ENCODE assay signal across 8 mouse cellular contexts in genomic region chr16:33696811-33697575, GRCm38 (mm10). TPM values are rescaled to one million over a fixed set of nuclear protein-coding genes. Genes with fewer than 3 reads are reported as not detected.
DNase-seq lines count a peak whose midpoint lies in the region; ATAC-seq and TF ChIP-seq lines count a peak whose summit lies in the region.

No protein-coding gene starts in this region.

- no peak overlapping the region for H3K4me3 ChIP-seq in layer of hippocampus, adult 2 months
- H3K4me3 ChIP-seq in heart, embryonic 11.5 days (ENCODE audit: low read depth, low read length) = no peak overlapping the region
- no peak overlapping the region for H3K4me3 ChIP-seq in kidney, embryonic 14.5 days (ENCODE audit: low read length)
- H3K4me3 ChIP-seq in midbrain, embryonic 12.5 days = no peak overlapping the region

- DNase-seq in layer of hippocampus, adult 2 months (ENCODE audit: low spot score in 2 of 2) = no peak
- no peak for DNase-seq in layer of hippocampus, adult 11-12 months (ENCODE audit: low spot score)
- peak; percentile 75 for DNase-seq in cerebellum, adult 9-11 months
- DNase-seq in spleen, adult 18-20 months = no peak
- DNase-seq in urinary bladder, adult 18-20 months (ENCODE audit: low spot score in 2 of 2) = no peak

- H3K4me1 ChIP-seq in heart, embryonic 11.5 days (ENCODE audit: control insufficient read depth, insufficient read depth, low read length) = peaks cover 28% of the 10 kb centered on the region
- peaks cover 17% of the 10 kb centered on the region; the same call in 1 of the 2 replicates for H3K4me1 ChIP-seq in kidney, embryonic 14.5 days (ENCODE audit: control insufficient read depth, insufficient read depth, low read length)
- peaks cover 65% of the 10 kb centered on the region for H3K4me1 ChIP-seq in midbrain, embryonic 12.5 days

- 68% methylated on average over 13 of the region's 13 CpGs for WGBS in heart, embryonic 11.5 days (ENCODE audit: insufficient replicate concordance)
- WGBS in kidney, embryonic 14.5 days = 67% methylated on average over 13 of the region's 13 CpGs
- 69% methylated on average over 13 of the region's 13 CpGs for WGBS in midbrain, embryonic 12.5 days

- H3K27me3 ChIP-seq in heart, embryonic 11.5 days (ENCODE audit: control insufficient read depth, insufficient read depth, low read length) = no peaks in the 10 kb centered on the region
- H3K27me3 ChIP-seq in kidney, embryonic 14.5 days (ENCODE audit: control insufficient read depth, insufficient read depth, low read length) = no peaks in the 10 kb centered on the region
- no peaks in the 10 kb centered on the region for H3K27me3 ChIP-seq in midbrain, embryonic 12.5 days

- H3K4me2 ChIP-seq in heart, embryonic 11.5 days = no peak overlapping the region
- no peak overlapping the region for H3K4me2 ChIP-seq in kidney, embryonic 14.5 days (replicated peaks; ENCODE audit: low read depth, low read length)
- no peak overlapping the region for H3K4me2 ChIP-seq in midbrain, embryonic 12.5 days (replicated peaks)

- no peak for TF ChIP-seq CTCF in layer of hippocampus, adult 2 months (conservative IDR thresholded peaks at IDR 0.05)

- ATAC-seq in heart, embryonic 11.5 days (replicated peaks; ENCODE audit: insufficient number of reproducible peaks, low FRiP score, low TSS enrichment) = 0 out of 2 replicates have a peak, but pooled peaks have one; percentile 25
- no peak for ATAC-seq in kidney, embryonic 14.5 days (ENCODE audit: low FRiP score, low TSS enrichment)
- no peak for ATAC-seq in midbrain, embryonic 12.5 days (ENCODE audit: low FRiP score, low read depth)

- 0 out of 2 replicates have a peak, but pooled peaks cover 2% of the 10 kb centered on the region for H3K36me3 ChIP-seq in heart, embryonic 11.5 days (ENCODE audit: control insufficient read depth, insufficient read depth, low read length)
- H3K36me3 ChIP-seq in kidney, embryonic 14.5 days (ENCODE audit: control insufficient read depth, insufficient read depth, low read length) = no peaks in the 10 kb centered on the region
- H3K36me3 ChIP-seq in midbrain, embryonic 12.5 days = peaks cover 7% of the 10 kb centered on the region; the same call in 1 of the 2 replicates

- H3K9me3 ChIP-seq in heart, embryonic 11.5 days (replicated peaks; ENCODE audit: control insufficient read depth, low read length) = no peaks in the 10 kb centered on the region
- H3K9me3 ChIP-seq in kidney, embryonic 14.5 days (ENCODE audit: control insufficient read depth, low read length) = no peaks in the 10 kb centered on the region
- H3K9me3 ChIP-seq in midbrain, embryonic 12.5 days = no peaks in the 10 kb centered on the region

- H3K27ac ChIP-seq in layer of hippocampus, adult 2 months = peak overlapping the region; percentile 67
- peak overlapping the region; percentile 64 for H3K27ac ChIP-seq in heart, embryonic 11.5 days (ENCODE audit: low read depth, low read length)
- peak overlapping the region; percentile 17; the same call in 1 of the 2 replicates for H3K27ac ChIP-seq in kidney, embryonic 14.5 days (ENCODE audit: low read depth, low read length)
- H3K27ac ChIP-seq in midbrain, embryonic 12.5 days (replicated peaks) = peak overlapping the region; percentile 67

- H3K9ac ChIP-seq in heart, embryonic 11.5 days (ENCODE audit: low read depth, low read length) = no peak overlapping the region
- H3K9ac ChIP-seq in kidney, embryonic 14.5 days (ENCODE audit: low read depth, low read length) = no peak overlapping the region
- no peak overlapping the region for H3K9ac ChIP-seq in midbrain, embryonic 12.5 days (replicated peaks)

RNA-seq across cellular contexts. Expression of gene Heg1, which starts 12.8 kb away (rescaled TPM):
- total RNA-seq in layer of hippocampus, adult 2 months (2021) = 10 to 100 TPM; 24.6 to 28.8 TPM
- polyA plus RNA-seq in heart, embryonic 11.5 days (2014; fragmentation: Nextera tagmentation; extraction: Ambion mirVana) = 31.3 and 37.2 TPM in 2 replicates
- 14.2 and 21.5 TPM in 2 replicates for polyA plus RNA-seq in kidney, embryonic 14.5 days (2014; fragmentation: Nextera tagmentation; extraction: Ambion mirVana)
- polyA plus RNA-seq in midbrain, embryonic 12.5 days (2016; fragmentation: Nextera tagmentation; extraction: Ambion mirVana) = 34.1 and 39.9 TPM in 2 replicates

Comparison
In these comparisons a context has a peak if more than half of its experiments do, and no peak if none do; other contexts are left out.
1. H3K27ac ChIP-seq: peak in every context shown above with its lines; median percentile 67 in layer of hippocampus, adult 2 months; 67 in midbrain, embryonic 12.5 days; 64 in heart, embryonic 11.5 days; 17 in kidney, embryonic 14.5 days.